Mouse (Mus musculus) E14TG2a.4 (cell line): ENCODE measurements at regions not wholly inside any gene's neighbourhood (a gene's known extent, or its start where the extent isn't known, plus 50 kb on each side); places are given as distances from the start of the nearest gene placed in this dataset.
A peak's percentile ranks its signal among the peaks of the same experiment; 100 is the strongest.

Experiments
- H3K27me3 ChIP-seq: 2 replicates; pipeline ENCODE4 v1.6.1; 2014; ENCODE audit warnings: low read length, control low read depth; ENCODE audit not compliant: insufficient read depth
- H3K36me3 ChIP-seq: 2 replicates; pipeline ENCODE4 v1.6.1; 2014; ENCODE audit warnings: low read length, control low read depth; ENCODE audit not compliant: insufficient read depth
- H3K4me1 ChIP-seq: replicated peaks from 2 replicates; pipeline ENCODE4 v1.6.1; 2014; ENCODE audit warnings: low read depth, low read length, control low read depth
- H3K4me3 ChIP-seq: replicated peaks from 2 replicates; pipeline ENCODE4 v1.5.1; 2014; ENCODE audit warnings: mild to moderate bottlenecking, low read length
- H3K9me3 ChIP-seq: 2 replicates; pipeline ENCODE4 v1.6.1; 2014; ENCODE audit warnings: low read length, control low read depth
- CTCF ChIP-seq: conservative IDR thresholded peaks from 2 replicates; pipeline ENCODE4 v1.5.1; 2014; ENCODE audit warnings: low read length
- NANOG ChIP-seq: IDR thresholded peaks from 2 replicates; pipeline ENCODE4 v1.6.1; 2014; ENCODE audit warnings: borderline replicate concordance, low read length, mixed read lengths
- POU5F1 ChIP-seq: IDR thresholded peaks from 2 replicates; pipeline ENCODE4 v1.6.1; 2014; ENCODE audit warnings: low read length, borderline replicate concordance

DNA sequence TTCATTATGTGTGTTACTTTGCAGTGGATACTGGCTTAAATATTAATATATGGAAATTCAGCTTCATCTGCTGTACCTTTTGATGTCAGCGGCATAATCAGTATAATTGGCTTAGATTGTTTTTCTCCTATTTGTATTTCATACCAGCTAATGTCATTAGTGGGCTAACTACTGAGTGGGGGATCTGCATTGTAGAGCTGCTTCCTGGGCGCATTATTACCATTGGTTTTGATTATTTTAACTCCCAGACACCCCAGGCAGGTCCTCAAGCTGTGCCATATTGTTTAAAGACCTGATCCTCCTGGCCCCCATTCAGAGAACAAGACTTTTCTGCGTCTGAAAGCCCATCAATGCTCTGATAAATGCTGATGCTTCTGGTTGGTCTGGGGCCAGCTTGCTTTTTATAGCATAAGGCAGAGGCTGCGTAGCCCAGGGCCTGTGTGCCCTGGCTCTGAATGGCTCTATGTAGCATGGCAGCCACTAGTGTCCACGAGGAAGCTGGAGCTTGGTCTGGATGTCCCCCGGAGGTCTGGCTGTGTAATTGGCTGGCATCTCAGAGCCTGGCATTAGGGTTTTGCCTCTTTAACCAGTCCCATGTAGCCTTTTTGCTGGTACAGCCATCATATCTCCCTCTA lies 169.1 kb downstream of the Enc1 start:
- no peaks in the 10 kb centered on the region for H3K36me3 ChIP-seq
- peaks cover 4% of the 10 kb centered on the region for H3K9me3 ChIP-seq
- peaks cover 6% of the 10 kb centered on the region; the same call in 1 of the 2 replicates for H3K27me3 ChIP-seq
- H3K4me1 ChIP-seq, result peaks cover 43% of the 10 kb centered on the region
- TF ChIP-seq POU5F1 (no peak), CTCF (no peak), NANOG (no peak)
- no peak overlapping the region for H3K4me3 ChIP-seq

DNA sequence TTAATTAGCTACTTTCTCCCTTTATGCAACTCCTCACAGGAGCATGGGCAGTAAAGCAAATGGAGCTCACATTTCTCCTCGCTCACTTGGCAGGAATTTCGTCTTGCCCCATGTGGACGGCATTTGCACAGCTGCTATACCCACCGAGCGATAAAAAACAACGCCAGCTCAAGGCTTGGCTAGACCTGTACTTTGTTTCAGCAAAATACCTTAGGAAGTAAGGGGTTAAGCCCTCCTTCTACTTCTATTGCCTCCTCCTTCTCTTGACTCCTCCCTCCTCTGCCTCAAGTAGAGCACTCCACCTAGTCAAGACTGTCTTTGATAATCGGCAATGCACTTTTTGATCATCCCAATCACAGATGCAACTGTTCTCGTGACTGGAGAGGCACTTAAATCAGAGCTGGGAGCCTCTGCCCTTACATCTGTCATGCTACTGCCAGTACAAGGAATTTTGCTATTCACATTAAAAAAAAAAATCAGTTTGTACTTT lies 168.4 kb downstream of the Enc1 start:
- peaks cover 4% of the 10 kb centered on the region for H3K9me3 ChIP-seq
- H3K4me3 ChIP-seq, result peak overlapping the region; percentile 17
- H3K4me1 ChIP-seq, result peaks cover 43% of the 10 kb centered on the region
- TF ChIP-seq NANOG (peak; percentile 21; the same call in 1 of the 2 replicates), POU5F1 (no peak), CTCF (no peak)
- H3K27me3 ChIP-seq, result peaks cover 6% of the 10 kb centered on the region; the same call in 1 of the 2 replicates
- no peaks in the 10 kb centered on the region for H3K36me3 ChIP-seq

DNA sequence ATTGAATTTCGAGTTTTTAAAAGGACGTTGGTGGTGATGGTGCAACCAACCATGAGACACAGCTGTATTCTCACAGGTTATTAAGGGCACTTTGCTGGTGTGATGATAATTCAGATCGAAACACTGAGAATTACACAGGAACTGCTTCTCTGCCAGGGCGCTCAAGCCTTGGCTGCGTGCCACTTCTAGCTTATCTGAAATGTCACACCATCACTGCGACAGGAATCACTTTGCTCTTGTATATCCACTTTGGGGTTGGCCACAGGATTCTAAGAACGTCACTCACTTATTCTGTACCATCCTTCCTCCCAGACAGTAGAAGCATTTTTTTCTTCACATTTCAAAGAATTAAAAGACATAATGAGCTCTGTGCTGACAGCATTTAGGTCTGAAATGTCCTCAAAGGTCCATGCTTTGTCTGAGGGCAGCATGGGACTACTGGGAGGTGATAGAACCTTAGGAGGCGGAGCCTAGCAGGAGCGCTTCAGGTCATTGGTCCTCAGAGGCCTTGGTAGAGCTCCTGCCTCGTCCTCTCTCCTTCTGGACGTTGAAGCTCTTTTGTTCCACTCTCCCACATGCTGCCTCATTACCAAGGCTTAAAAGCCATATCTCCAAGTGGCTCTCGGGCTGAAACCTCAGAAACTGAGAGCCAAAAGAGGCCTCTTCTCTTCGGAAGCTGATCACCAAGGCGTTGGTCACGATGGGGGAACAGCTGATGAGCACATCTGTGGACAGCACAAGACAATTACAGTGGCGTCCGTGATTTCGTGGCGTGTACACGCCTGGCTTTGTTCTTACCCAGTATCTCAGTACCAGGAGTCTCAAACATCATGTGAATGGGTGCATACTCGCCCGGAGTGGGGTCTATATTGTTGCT lies 167.7 kb downstream of the Enc1 start:
- H3K9me3 ChIP-seq, result peaks cover 4% of the 10 kb centered on the region

DNA sequence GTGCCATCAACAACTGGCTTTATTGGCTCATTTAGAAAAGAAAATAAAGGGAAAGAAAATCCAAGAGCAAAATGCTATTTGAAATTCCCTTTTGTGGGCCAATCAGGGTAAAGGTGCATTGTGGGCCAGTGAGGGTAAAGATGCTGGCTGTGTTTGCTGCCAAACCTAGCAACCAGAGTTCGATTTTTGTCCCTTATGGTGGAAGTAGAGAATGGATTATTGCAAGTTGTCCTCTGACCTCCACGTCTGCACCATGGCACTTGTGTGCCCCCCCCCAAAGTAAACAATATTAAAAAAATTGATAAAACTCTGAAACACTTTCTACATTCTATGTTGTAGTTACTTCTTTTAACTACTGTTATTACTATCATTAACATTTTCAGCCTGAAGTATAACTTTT lies 166.9 kb downstream of the Enc1 start:
- H3K4me1 ChIP-seq, result peaks cover 53% of the 10 kb centered on the region

More for the DNA sequence above, 167.7 kb downstream of the Enc1 start:
- peaks cover 48% of the 10 kb centered on the region for H3K4me1 ChIP-seq
- peaks cover 6% of the 10 kb centered on the region; the same call in 1 of the 2 replicates for H3K27me3 ChIP-seq
- peak overlapping the region; percentile 17 for H3K4me3 ChIP-seq
- TF ChIP-seq CTCF (no peak), NANOG (no peak), POU5F1 (no peak)
- H3K36me3 ChIP-seq, result no peaks in the 10 kb centered on the region

DNA sequence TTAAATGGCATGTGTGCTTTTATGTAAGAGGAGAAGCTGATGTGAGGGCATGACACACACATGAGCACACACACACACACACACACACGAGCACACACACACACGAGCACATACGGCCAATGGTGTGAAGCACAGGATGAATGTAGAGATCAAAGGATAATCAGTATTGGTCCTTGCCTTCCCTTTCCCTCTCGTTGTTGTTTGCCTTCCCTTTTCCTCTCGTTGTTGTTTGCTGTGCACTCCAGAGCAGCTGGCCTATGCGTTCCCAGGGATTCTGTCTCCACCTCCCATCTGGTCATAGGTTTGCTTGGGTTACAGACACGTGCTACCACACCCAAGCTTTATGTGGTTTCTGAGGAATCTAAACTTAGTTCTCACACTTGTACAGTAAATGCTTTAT lies 165.8 kb downstream of the Enc1 start:
- no peaks in the 10 kb centered on the region for H3K36me3 ChIP-seq
- H3K4me1 ChIP-seq, result peaks cover 53% of the 10 kb centered on the region
- TF ChIP-seq CTCF, result no peak
- no peak for TF ChIP-seq POU5F1
- TF ChIP-seq NANOG, result no peak
- H3K4me3 ChIP-seq, result no peak overlapping the region
- H3K27me3 ChIP-seq, result peaks cover 6% of the 10 kb centered on the region; the same call in 1 of the 2 replicates
- H3K9me3 ChIP-seq, result peaks cover 4% of the 10 kb centered on the region

More for the DNA sequence above, 166.9 kb downstream of the Enc1 start:
- TF ChIP-seq NANOG (no peak), CTCF (no peak), POU5F1 (no peak)
- Histone ChIP-seq H3K4me3 (no peak overlapping the region), H3K9me3 (peaks cover 4% of the 10 kb centered on the region), H3K27me3 (peaks cover 6% of the 10 kb centered on the region; the same call in 1 of the 2 replicates), H3K36me3 (no peaks in the 10 kb centered on the region)

DNA sequence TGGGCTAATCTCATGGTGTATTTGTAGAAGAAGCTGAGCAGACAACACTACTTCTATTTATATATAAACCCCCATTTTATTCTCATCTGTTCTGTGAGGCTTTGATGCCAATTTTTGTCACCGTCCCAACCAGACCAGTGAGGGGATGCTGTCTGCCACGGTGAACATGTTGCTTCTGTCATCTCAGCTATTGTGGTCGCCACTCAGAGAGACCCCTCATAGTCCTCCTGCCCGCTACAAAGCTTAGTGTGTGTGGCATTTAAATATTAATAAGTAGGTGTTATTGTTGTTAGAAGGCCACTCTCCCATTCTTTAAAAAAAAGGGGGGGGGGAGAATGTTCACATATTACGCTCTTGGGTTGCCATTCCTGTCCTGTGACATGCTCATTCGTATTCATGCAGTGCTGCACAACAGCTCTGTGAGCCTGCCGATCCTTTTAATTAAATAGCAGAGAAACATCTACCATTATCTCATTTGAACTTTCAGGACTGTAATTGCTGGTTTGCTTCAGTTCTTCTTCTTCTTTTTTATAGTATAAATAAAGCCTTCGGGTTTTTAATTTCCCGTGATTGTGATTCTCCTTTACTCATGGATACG lies 161.4 kb downstream of the Enc1 start:
- Histone ChIP-seq H3K36me3 (no peaks in the 10 kb centered on the region), H3K9me3 (peaks cover 4% of the 10 kb centered on the region), H3K4me3 (no peak overlapping the region), H3K4me1 (peaks cover 23% of the 10 kb centered on the region), H3K27me3 (peaks cover 5% of the 10 kb centered on the region)
- no peak for TF ChIP-seq NANOG
- TF ChIP-seq POU5F1, result no peak
- no peak for TF ChIP-seq CTCF

DNA sequence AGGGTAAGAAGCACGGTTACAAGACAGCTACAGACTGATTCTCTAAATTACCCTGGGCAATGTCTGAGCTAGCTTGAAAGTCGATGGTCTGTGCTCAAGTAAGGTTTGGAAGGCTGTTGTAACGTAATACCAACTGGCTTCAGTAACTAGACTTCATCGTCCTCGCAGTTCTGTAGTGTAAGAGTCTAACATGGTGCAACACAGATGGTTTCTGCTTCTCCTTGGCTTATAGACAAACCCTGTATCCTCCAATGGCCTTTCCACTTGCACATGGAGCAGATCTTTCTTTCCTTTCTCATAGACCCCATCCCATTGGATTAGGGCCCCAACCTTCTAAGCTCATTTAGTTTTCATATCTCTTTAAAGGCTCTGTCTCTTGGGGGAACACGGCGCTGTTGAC lies 160.7 kb downstream of the Enc1 start:
- H3K9me3 ChIP-seq, result peaks cover 4% of the 10 kb centered on the region

DNA sequence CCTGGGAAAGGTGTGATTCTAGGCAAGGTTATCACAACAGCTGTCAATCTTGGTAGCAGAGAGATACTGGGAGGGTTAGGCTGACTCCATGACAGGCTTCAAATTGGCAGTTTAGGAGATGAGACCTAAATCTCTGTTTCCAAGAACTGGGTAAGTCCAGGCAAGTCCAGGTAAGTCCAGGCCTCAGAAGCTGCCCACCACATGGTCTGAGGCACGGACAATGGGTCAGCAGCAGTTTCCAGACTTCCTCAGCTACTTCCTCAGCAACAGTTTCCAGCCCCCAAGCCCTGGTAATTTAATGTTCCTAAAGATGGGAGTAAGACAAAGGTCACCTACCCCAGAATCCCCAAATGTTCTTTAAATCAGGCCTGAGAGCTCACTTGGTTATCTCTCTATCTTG lies 157.1 kb downstream of the Enc1 start:
- TF ChIP-seq CTCF (no peak), POU5F1 (no peak), NANOG (no peak)
- Histone ChIP-seq H3K4me1 (no peaks in the 10 kb centered on the region), H3K4me3 (no peak overlapping the region), H3K27me3 (peaks cover 11% of the 10 kb centered on the region), H3K36me3 (no peaks in the 10 kb centered on the region), H3K9me3 (no peaks in the 10 kb centered on the region)

More for the DNA sequence above, 160.7 kb downstream of the Enc1 start:
- Histone ChIP-seq H3K36me3 (no peaks in the 10 kb centered on the region), H3K27me3 (peaks cover 5% of the 10 kb centered on the region), H3K4me1 (peaks cover 16% of the 10 kb centered on the region), H3K4me3 (no peak overlapping the region)
- TF ChIP-seq NANOG (no peak), POU5F1 (no peak)
